Mouse (Mus musculus) heart, adult 2 months (tissue): ENCODE data around the gene Pheta2. TPM values are rescaled to one million over a fixed set of nuclear protein-coding genes. Genes with fewer than 3 reads are reported as not detected.

Source experiments
- DNase-seq, 2 experiments: peaks; one replicate each; pipeline ENCODE4 v3.0.0; 2021
- H3K27ac ChIP-seq: fragments of 200-600 bp; 2 replicates; pipeline ENCODE4 v1.8.1; 2022
- H3K27me3 ChIP-seq: fragments of 200-500 bp; 2 replicates; pipeline ENCODE4 v1.6.1; 2012; ENCODE audit warnings: mild to moderate bottlenecking, low read length, inconsistent platforms, mixed read lengths; ENCODE audit not compliant: control insufficient read depth, insufficient read depth
- H3K36me3 ChIP-seq: fragments of 200-500 bp; 2 replicates; pipeline ENCODE4 v1.6.1; 2012; ENCODE audit warnings: low read length, inconsistent platforms; ENCODE audit not compliant: control insufficient read depth, insufficient read depth
- H3K4me1 ChIP-seq: fragments of 200-500 bp; 2 replicates; pipeline ENCODE4 v1.6.1; 2011; ENCODE audit warnings: low read length; ENCODE audit not compliant: control insufficient read depth, insufficient read depth
- H3K4me3 ChIP-seq: fragments of 200-600 bp; 2 replicates; pipeline ENCODE4 v1.8.1; 2022
- H3K79me2 ChIP-seq: fragments of 200-500 bp; replicated peaks from 2 replicates; pipeline ENCODE4 v1.6.1; 2012; ENCODE audit warnings: mild to moderate bottlenecking, inconsistent platforms, low read length, moderate library complexity, mixed read lengths; ENCODE audit not compliant: control insufficient read depth, insufficient read depth
- H3K9ac ChIP-seq: fragments of 200-500 bp; 2 replicates; pipeline ENCODE4 v1.6.1; 2012; ENCODE audit warnings: low read depth, mild to moderate bottlenecking, control low read depth, inconsistent platforms, low read length, mixed read lengths
- CTCF ChIP-seq: fragments of 200-600 bp; IDR thresholded peaks from 2 replicates; pipeline ENCODE4 v1.8.1; 2022; ENCODE audit warnings: antibody characterized with exemption, mild to moderate bottlenecking, moderate library complexity
- EP300 ChIP-seq: fragments of 200-500 bp; IDR thresholded peaks from 2 replicates; pipeline ENCODE4 v1.6.1; 2011; ENCODE audit warnings: low read depth, low read length, control low read depth; ENCODE audit not compliant: insufficient read depth
- POLR2A ChIP-seq: fragments of 200-500 bp; IDR thresholded peaks from 2 replicates; pipeline ENCODE4 v1.6.1; 2011; ENCODE audit warnings: mild to moderate bottlenecking, low read depth, low read length, control low read depth; ENCODE audit not compliant: insufficient read depth
- WGBS: fragments of 180-500 bp; shearing (Covaris S2); methylation state at CpG from one replicate; pipeline ENCODE4 v1.1.7; 2018; 5-methylcytosine and 5-hydroxymethylcytosine counted together
- intact Hi-C: fragments of 180-260 bp; cut with DNase I; formaldehyde crosslinking; loops from one replicate; pipeline ENCODE4 v1.15.1; 2025
- polyA plus RNA-seq: library from polyadenylated mRNA; depleted of rRNA; stranded (reverse); fragments of >200 nt; gene quantifications from 2 replicates; pipeline ENCODE4 v1.2.3, GENCODE M21; 2012
- total RNA-seq, 2 experiments: library from RNA; stranded (reverse); gene quantifications; 2 replicates each; pipeline ENCODE4 v1.2.3; 2021

Gene Pheta2
- total and polyA plus RNA-seq, 3 experiments, result 0.70 to 1.2 (median 0.76) TPM

- TF ChIP-seq EP300 (no peak), POLR2A (no peak), CTCF (no peak)
- DNase-seq, result no peak
- 67% methylated on average over 3 of the region's 3 CpGs for WGBS
- Histone ChIP-seq H3K4me1 (no peaks in the 10 kb centered on the region), H3K36me3 (no peaks in the 10 kb centered on the region), H3K27ac (no peak overlapping the region), H3K27me3 (peaks cover under 1% of the 10 kb centered on the region; the same call in 1 of the 2 replicates), H3K4me3 (no peak overlapping the region), H3K79me2 (no peaks in the 10 kb centered on the region), H3K9ac (no peak overlapping the region)
- intact Hi-C loops, result no loop called here
These were observed 31.6 kb upstream of the Pheta2 start for GRCm38 (mm10) chr15:82307107-82307506.

- no peak overlapping the region for H3K4me3 ChIP-seq
- H3K4me1 ChIP-seq, result no peaks in the 10 kb centered on the region
- no peaks in the 10 kb centered on the region for H3K36me3 ChIP-seq
- no peak overlapping the region for H3K9ac ChIP-seq
- H3K27ac ChIP-seq, result no peak overlapping the region
- intact Hi-C loops, result no loop called here
- DNase-seq, result no peak
- H3K79me2 ChIP-seq, result no peaks in the 10 kb centered on the region
- WGBS, result 77% methylated on average over 3 of the region's 3 CpGs
- TF ChIP-seq POLR2A (no peak), EP300 (no peak), CTCF (no peak)
- peaks cover 1% of the 10 kb centered on the region; the same call in 1 of the 2 replicates for H3K27me3 ChIP-seq
These were observed 30.3 kb upstream of the Pheta2 start for GRCm38 (mm10) chr15:82308416-82308815.

- Histone ChIP-seq H3K4me1 (no peaks in the 10 kb centered on the region), H3K4me3 (no peak overlapping the region), H3K9ac (no peak overlapping the region), H3K36me3 (no peaks in the 10 kb centered on the region), H3K79me2 (no peaks in the 10 kb centered on the region), H3K27ac (no peak overlapping the region), H3K27me3 (no peaks in the 10 kb centered on the region)
- DNase-seq, result no peak
- intact Hi-C loops, result no loop called here
- TF ChIP-seq EP300, result no peak
- 81% methylated on average over 6 of the region's 6 CpGs for WGBS
These were observed 20.9 kb upstream of the Pheta2 start for GRCm38 (mm10) chr15:82317839-82318238.

- no peak overlapping the region for H3K9ac ChIP-seq
- no peaks in the 10 kb centered on the region for H3K27me3 ChIP-seq
- DNase-seq, result no peak
- no peaks in the 10 kb centered on the region for H3K79me2 ChIP-seq
- H3K36me3 ChIP-seq, result no peaks in the 10 kb centered on the region
- TF ChIP-seq CTCF (no peak), POLR2A (no peak), EP300 (no peak)
- 14% methylated on average over 1 of the region's 1 CpGs for WGBS
- intact Hi-C loops, result no loop called here
- no peak overlapping the region for H3K4me3 ChIP-seq
- no peaks in the 10 kb centered on the region for H3K4me1 ChIP-seq
- no peak overlapping the region for H3K27ac ChIP-seq
These were observed 19.1 kb upstream of the Pheta2 start for GRCm38 (mm10) chr15:82319613-82320012.

GRCm38 (mm10) chr15:82322195-82322594, 16.5 kb upstream of the Pheta2 start:
- WGBS, result 79% methylated on average over 8 of the region's 8 CpGs
- H3K4me1 ChIP-seq, result no peaks in the 10 kb centered on the region
- intact Hi-C loops, result no loop called here
- H3K27ac ChIP-seq, result no peak overlapping the region
- no peak for DNase-seq
- no peaks in the 10 kb centered on the region for H3K36me3 ChIP-seq
- no peak overlapping the region for H3K4me3 ChIP-seq
- H3K79me2 ChIP-seq, result no peaks in the 10 kb centered on the region
- H3K9ac ChIP-seq, result no peak overlapping the region
- H3K27me3 ChIP-seq, result no peaks in the 10 kb centered on the region
- TF ChIP-seq POLR2A (no peak), EP300 (no peak), CTCF (no peak)

- Histone ChIP-seq H3K79me2 (no peaks in the 10 kb centered on the region), H3K4me1 (no peaks in the 10 kb centered on the region), H3K9ac (no peak overlapping the region), H3K27ac (no peak overlapping the region), H3K36me3 (no peaks in the 10 kb centered on the region), H3K27me3 (no peaks in the 10 kb centered on the region), H3K4me3 (no peak overlapping the region)
- WGBS, result 61% methylated on average over 2 of the region's 2 CpGs
- no peak for DNase-seq
- intact Hi-C loops, result no loop called here
- TF ChIP-seq POLR2A (no peak), EP300 (no peak), CTCF (no peak)
These were observed 13.4 kb upstream of the Pheta2 start for GRCm38 (mm10) chr15:82325382-82325781.
